Mouse (Mus musculus) small intestine, adult 2 months (tissue): ENCODE data around the gene Zdhhc17.

Experiments
- CTCF ChIP-seq: fragments of 200-500 bp; IDR thresholded peaks from 2 replicates; pipeline ENCODE4 v1.5.1; 2012; ENCODE audit warnings: low read depth, mild to moderate bottlenecking, control low read depth, inconsistent platforms, low read length, moderate library complexity, mixed read lengths; ENCODE audit not compliant: insufficient replicate concordance, insufficient read length; ENCODE audit errors: extremely low read depth
- POLR2A ChIP-seq: fragments of 200-500 bp; IDR thresholded peaks from 2 replicates; pipeline ENCODE4 v1.6.1; 2012; ENCODE audit warnings: low read depth, mild to moderate bottlenecking, control low read depth, inconsistent platforms, low read length, moderate library complexity

DNA sequence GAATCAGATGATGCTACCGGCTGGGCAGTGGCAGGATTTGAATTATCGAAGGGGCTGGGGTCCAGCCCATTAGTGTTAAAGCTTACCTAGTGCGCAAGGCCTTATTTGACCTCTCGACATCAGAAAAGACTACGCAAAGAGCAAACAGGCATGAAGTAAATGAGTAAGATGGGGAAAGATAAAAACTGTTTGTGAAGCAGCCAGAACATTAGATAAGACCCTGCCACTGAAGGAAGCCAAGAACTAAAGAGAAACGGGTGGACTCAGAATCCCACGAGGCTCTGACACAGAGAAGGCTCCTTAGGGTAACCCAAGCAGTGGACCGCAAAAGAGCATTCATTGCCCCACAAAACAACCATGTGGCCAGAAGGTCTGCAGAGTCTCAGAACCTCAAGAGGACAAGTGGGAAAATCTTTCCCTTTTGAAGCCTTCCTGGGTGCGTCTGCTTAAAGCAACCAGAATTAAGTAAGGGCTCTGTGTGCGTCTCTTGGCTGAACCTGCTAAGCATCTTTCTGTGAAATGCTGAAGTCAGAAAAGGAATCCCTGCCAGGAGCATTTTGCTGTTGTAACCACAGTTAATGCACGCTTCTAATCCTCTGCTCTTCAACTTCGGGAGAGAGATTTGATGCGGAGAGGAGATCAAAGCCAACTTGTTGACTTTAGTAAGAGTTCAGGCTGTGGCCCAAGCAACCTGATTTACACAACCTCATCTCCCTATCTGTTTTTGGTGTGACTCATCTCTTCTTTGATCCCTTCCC is 110.0 kb downstream of the Zdhhc17 start:
- TF ChIP-seq CTCF (no peak), POLR2A (no peak)
